Mouse (Mus musculus) embryonic facial prominence, embryonic 10.5 days (tissue): ENCODE data around the gene Gca. TPM values are rescaled to one million over a fixed set of nuclear protein-coding genes. Genes with fewer than 3 reads are reported as not detected.

ENCODE experiments used
- polyA plus RNA-seq: library from polyadenylated mRNA; unstranded; fragments of >200 nt; fragmentation: Nextera tagmentation; extraction: Ambion mirVana; gene quantifications from 2 replicates; pipeline ENCODE4 v1.2.1, GENCODE M21; 2016

Gene Gca
- polyA plus RNA-seq, 1 experiment from 2014 or later = 2.3 TPM

Other genes with a start within 250 kb of the Gca start
- not detected in 2 replicates for gene Gcg, start 180.6 kb upstream of the Gca start, polyA plus RNA-seq
- gene Fap, start 90.2 kb upstream of the Gca start, polyA plus RNA-seq = 3.0 and 7.6 TPM in 2 replicates
- gene Ifih1, start 18.0 kb upstream of the Gca start, polyA plus RNA-seq = 0.45 and 0.62 TPM in 2 replicates